Mouse (Mus musculus): Measurements from ENCODE around the gene Fcgr2b. TPM values are rescaled to one million over a fixed set of nuclear protein-coding genes. Genes with fewer than 3 reads are reported as not detected.

The Fcgr2b gene
- polyA plus RNA-seq, 1 experiment = 14.7 TPM

- Histone ChIP-seq H3K27ac (ENCODE audit: control insufficient read depth, insufficient read depth, low read length) (no peak overlapping the region), H3K27me3 (ENCODE audit: control insufficient read depth, insufficient read depth, low read length) (no peaks in the 10 kb centered on the region), H3K4me1 (replicated peaks; ENCODE audit: control insufficient read depth, insufficient read depth, low read length) (no peaks in the 10 kb centered on the region), H3K36me3 (ENCODE audit: control insufficient read depth, insufficient read depth, low read length) (no peaks in the 10 kb centered on the region), H3K4me3 (ENCODE audit: control insufficient read depth, insufficient read depth, low read length) (no peak overlapping the region)
- 53% methylated on average over 3 of the region's 3 CpGs for WGBS
- 0 out of 2 replicates have a peak, but pooled peaks have one; percentile 23 for TF ChIP-seq CTCF (IDR thresholded peaks at IDR 0.05; ENCODE audit: borderline replicate concordance, control insufficient read depth, extremely low read depth, insufficient read depth, low read length, poor library complexity)
- no peak for TF ChIP-seq POLR2A (IDR thresholded peaks at IDR 0.05; ENCODE audit: control insufficient read depth, extremely low read depth, insufficient read depth, low read length, poor library complexity)
- peak; percentile 47 for DNase-seq
Measured at GRCm38 (mm10) chr1:170996753-170997152, 20.4 kb upstream of the Fcgr2b start.

GRCm38 (mm10) chr1:170996034-170996433 is 19.7 kb upstream of the Fcgr2b start:
- H3K27me3 ChIP-seq (ENCODE audit: control insufficient read depth, insufficient read depth, low read length) = no peaks in the 10 kb centered on the region
- no peaks in the 10 kb centered on the region for H3K36me3 ChIP-seq (ENCODE audit: control insufficient read depth, insufficient read depth, low read length)
- 90% methylated on average over 3 of the region's 3 CpGs for WGBS
- H3K4me3 ChIP-seq (ENCODE audit: control insufficient read depth, insufficient read depth, low read length) = no peak overlapping the region
- H3K4me1 ChIP-seq (replicated peaks; ENCODE audit: control insufficient read depth, insufficient read depth, low read length) = no peaks in the 10 kb centered on the region
- no peak overlapping the region for H3K27ac ChIP-seq (ENCODE audit: control insufficient read depth, insufficient read depth, low read length)
- TF ChIP-seq POLR2A (IDR thresholded peaks at IDR 0.05; ENCODE audit: control insufficient read depth, extremely low read depth, insufficient read depth, low read length, poor library complexity) (no peak), CTCF (IDR thresholded peaks at IDR 0.05; ENCODE audit: borderline replicate concordance, control insufficient read depth, extremely low read depth, insufficient read depth, low read length, poor library complexity) (no peak)
- no peak for DNase-seq

GRCm38 (mm10) chr1:170992550-170992949 is 16.2 kb upstream of the Fcgr2b start:
- Histone ChIP-seq H3K4me1 (replicated peaks; ENCODE audit: control insufficient read depth, insufficient read depth, low read length) (no peaks in the 10 kb centered on the region), H3K36me3 (ENCODE audit: control insufficient read depth, insufficient read depth, low read length) (no peaks in the 10 kb centered on the region), H3K4me3 (ENCODE audit: control insufficient read depth, insufficient read depth, low read length) (no peak overlapping the region), H3K27ac (ENCODE audit: control insufficient read depth, insufficient read depth, low read length) (no peak overlapping the region), H3K27me3 (ENCODE audit: control insufficient read depth, insufficient read depth, low read length) (no peaks in the 10 kb centered on the region)
- 34% methylated on average over 5 of the region's 5 CpGs for WGBS
- DNase-seq = peak; percentile 12
- TF ChIP-seq POLR2A (IDR thresholded peaks at IDR 0.05; ENCODE audit: control insufficient read depth, extremely low read depth, insufficient read depth, low read length, poor library complexity) = no peak
- TF ChIP-seq CTCF (IDR thresholded peaks at IDR 0.05; ENCODE audit: borderline replicate concordance, control insufficient read depth, extremely low read depth, insufficient read depth, low read length, poor library complexity) = no peak

GRCm38 (mm10) chr1:170989656-170990055 is 13.3 kb upstream of the Fcgr2b start:
- WGBS = 90% methylated on average over 9 of the region's 9 CpGs
- H3K4me1 ChIP-seq (replicated peaks; ENCODE audit: control insufficient read depth, insufficient read depth, low read length) = no peaks in the 10 kb centered on the region
- no peak overlapping the region for H3K27ac ChIP-seq (ENCODE audit: control insufficient read depth, insufficient read depth, low read length)
- no peak overlapping the region for H3K4me3 ChIP-seq (ENCODE audit: control insufficient read depth, insufficient read depth, low read length)
- no peaks in the 10 kb centered on the region for H3K36me3 ChIP-seq (ENCODE audit: control insufficient read depth, insufficient read depth, low read length)
- no peak for TF ChIP-seq CTCF (IDR thresholded peaks at IDR 0.05; ENCODE audit: borderline replicate concordance, control insufficient read depth, extremely low read depth, insufficient read depth, low read length, poor library complexity)
- no peak for TF ChIP-seq POLR2A (IDR thresholded peaks at IDR 0.05; ENCODE audit: control insufficient read depth, extremely low read depth, insufficient read depth, low read length, poor library complexity)
- DNase-seq = no peak
- no peaks in the 10 kb centered on the region for H3K27me3 ChIP-seq (ENCODE audit: control insufficient read depth, insufficient read depth, low read length)

GRCm38 (mm10) chr1:170985861-170986260 is 9.5 kb upstream of the Fcgr2b start:
- no peaks in the 10 kb centered on the region for H3K36me3 ChIP-seq (ENCODE audit: control insufficient read depth, insufficient read depth, low read length)
- 90% methylated on average over 5 of the region's 5 CpGs for WGBS

GRCm38 (mm10) chr1:170985092-170985491 is 8.7 kb upstream of the Fcgr2b start:
- Histone ChIP-seq H3K36me3 (ENCODE audit: control insufficient read depth, insufficient read depth, low read length) (no peaks in the 10 kb centered on the region), H3K4me3 (ENCODE audit: control insufficient read depth, insufficient read depth, low read length) (no peak overlapping the region), H3K27me3 (ENCODE audit: control insufficient read depth, insufficient read depth, low read length) (no peaks in the 10 kb centered on the region), H3K27ac (ENCODE audit: control insufficient read depth, insufficient read depth, low read length) (no peak overlapping the region), H3K4me1 (replicated peaks; ENCODE audit: control insufficient read depth, insufficient read depth, low read length) (no peaks in the 10 kb centered on the region)
- DNase-seq = no peak
- no peak for TF ChIP-seq POLR2A (IDR thresholded peaks at IDR 0.05; ENCODE audit: control insufficient read depth, extremely low read depth, insufficient read depth, low read length, poor library complexity)
- TF ChIP-seq CTCF (IDR thresholded peaks at IDR 0.05; ENCODE audit: borderline replicate concordance, control insufficient read depth, extremely low read depth, insufficient read depth, low read length, poor library complexity) = no peak
- 36% methylated on average over 3 of the region's 3 CpGs for WGBS

More at GRCm38 (mm10) chr1:170985861-170986260, 9.5 kb upstream of the Fcgr2b start:
- H3K27ac ChIP-seq (ENCODE audit: control insufficient read depth, insufficient read depth, low read length) = no peak overlapping the region
- H3K27me3 ChIP-seq (ENCODE audit: control insufficient read depth, insufficient read depth, low read length) = no peaks in the 10 kb centered on the region
- no peaks in the 10 kb centered on the region for H3K4me1 ChIP-seq (replicated peaks; ENCODE audit: control insufficient read depth, insufficient read depth, low read length)
- DNase-seq = no peak
- no peak for TF ChIP-seq CTCF (IDR thresholded peaks at IDR 0.05; ENCODE audit: borderline replicate concordance, control insufficient read depth, extremely low read depth, insufficient read depth, low read length, poor library complexity)
- no peak for TF ChIP-seq POLR2A (IDR thresholded peaks at IDR 0.05; ENCODE audit: control insufficient read depth, extremely low read depth, insufficient read depth, low read length, poor library complexity)
- H3K4me3 ChIP-seq (ENCODE audit: control insufficient read depth, insufficient read depth, low read length) = no peak overlapping the region

GRCm38 (mm10) chr1:170983066-170983465 is 6.7 kb upstream of the Fcgr2b start:
- no peak overlapping the region for H3K4me3 ChIP-seq (ENCODE audit: control insufficient read depth, insufficient read depth, low read length)
- 49% methylated on average over 4 of the region's 4 CpGs for WGBS
- H3K4me1 ChIP-seq (replicated peaks; ENCODE audit: control insufficient read depth, insufficient read depth, low read length) = no peaks in the 10 kb centered on the region
- no peak overlapping the region for H3K27ac ChIP-seq (ENCODE audit: control insufficient read depth, insufficient read depth, low read length)
- TF ChIP-seq CTCF (IDR thresholded peaks at IDR 0.05; ENCODE audit: borderline replicate concordance, control insufficient read depth, extremely low read depth, insufficient read depth, low read length, poor library complexity) (no peak), POLR2A (IDR thresholded peaks at IDR 0.05; ENCODE audit: control insufficient read depth, extremely low read depth, insufficient read depth, low read length, poor library complexity) (no peak)
- no peaks in the 10 kb centered on the region for H3K27me3 ChIP-seq (ENCODE audit: control insufficient read depth, insufficient read depth, low read length)
- H3K36me3 ChIP-seq (ENCODE audit: control insufficient read depth, insufficient read depth, low read length) = no peaks in the 10 kb centered on the region
- no peak for DNase-seq
